Mouse (Mus musculus) urinary bladder, postnatal 10 days (tissue): ENCODE measurements around the gene Sun5.
"Not testable (repeated sequence)": the region's sequence is repeated elsewhere in the genome, so short reads cannot be mapped to it uniquely, and the experiment has no call there.

Experiments
- DNase-seq: peaks from one replicate; pipeline ENCODE4 v3.0.0; 2022; ENCODE audit warnings: low spot score

Sun5 gene

GRCm38 (mm10) chr2:153808841-153809240 lies 62.0 kb downstream of the Sun5 start:
- no peak for DNase-seq

- DNase-seq: no peak
These were observed 62.7 kb downstream of the Sun5 start for GRCm38 (mm10) chr2:153808146-153808545.

- not testable (repeated sequence) for DNase-seq
These were observed 63.4 kb downstream of the Sun5 start for GRCm38 (mm10) chr2:153807464-153807863.
